9 mouse cellular contexts compared by ENCODE assay signal in the genomic region with DNA sequence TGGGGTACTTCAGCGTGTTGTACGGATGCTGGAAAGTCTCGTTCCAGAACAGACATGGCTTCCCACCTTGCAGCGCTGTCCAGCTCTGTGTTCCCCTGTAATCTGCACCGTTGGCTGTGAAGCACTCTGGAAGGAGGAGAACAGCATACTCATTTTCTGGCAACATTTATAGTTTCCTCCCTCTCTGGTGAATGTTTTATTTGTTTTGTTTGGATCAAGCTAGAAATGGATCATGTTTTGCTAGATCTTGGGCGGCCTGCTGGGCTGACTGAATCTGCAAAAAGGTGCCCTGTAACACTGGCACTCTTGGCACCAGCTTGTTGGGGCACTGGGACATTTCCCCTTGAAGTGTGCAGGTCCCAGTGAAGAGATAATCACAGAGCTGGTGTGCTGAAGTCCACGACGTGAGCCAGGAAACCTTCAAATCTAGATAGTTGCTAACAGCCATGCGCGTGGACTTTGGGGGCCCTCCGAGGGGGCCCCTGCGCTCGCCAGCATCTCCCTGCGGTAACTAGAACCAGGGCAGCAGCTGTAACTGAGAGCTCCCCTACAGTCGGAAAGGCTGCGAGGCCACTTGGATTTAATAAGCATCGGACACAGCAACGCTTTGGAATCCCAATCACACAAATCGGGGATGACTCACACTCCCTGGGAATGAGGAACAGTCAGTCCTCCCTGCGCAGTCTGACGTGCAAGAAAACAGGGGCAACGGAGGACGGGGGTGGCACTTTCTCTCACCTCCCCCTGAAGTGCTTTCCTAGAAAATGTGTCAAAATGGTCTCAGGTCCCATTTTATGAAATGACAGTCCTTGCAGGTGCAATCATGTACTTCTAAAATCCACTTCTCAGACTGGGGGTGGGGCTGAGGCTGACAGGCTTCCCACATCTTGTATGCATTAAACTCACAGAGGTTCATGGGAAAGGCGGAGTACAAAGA. TPM values are rescaled to one million over a fixed set of nuclear protein-coding genes. Genes with fewer than 3 reads are reported as not detected.
DNase-seq lines count a peak whose midpoint lies in the region; ATAC-seq and TF ChIP-seq lines count a peak whose summit lies in the region.
"Had no signal": no experiment of that assay in that cellular context is flagged by ENCODE, and none has a peak within 500 bp of the region (broad histone marks: within the 10 kb centered on the region; RNA-seq: fewer than 3 reads in every experiment).

No protein-coding gene starts in this region.

- no peaks in the 10 kb centered on the region; the same call in 1 of the 2 replicates for H3K27me3 ChIP-seq in midbrain, embryonic 10.5 days (ENCODE audit: low read depth, poor library complexity, severe bottlenecking)
- H3K27me3 ChIP-seq in midbrain, embryonic 13.5 days, result no peaks in the 10 kb centered on the region
- no peaks in the 10 kb centered on the region for H3K27me3 ChIP-seq in lung, embryonic 16.5 days (ENCODE audit: control insufficient read depth, insufficient read depth, low read depth, low read length)
- H3K27me3 ChIP-seq in stomach, postnatal 0 days (ENCODE audit: control insufficient read depth, insufficient read depth, low read length), result no peaks in the 10 kb centered on the region
- H3K27me3 ChIP-seq: CH12.LX had no signal

- peak overlapping the region; percentile 42; the same call in 1 of the 2 replicates for H3K27ac ChIP-seq in midbrain, embryonic 10.5 days (replicated peaks)
- no peak overlapping the region for H3K27ac ChIP-seq in midbrain, embryonic 13.5 days
- H3K27ac ChIP-seq in lung, embryonic 16.5 days (ENCODE audit: low read length), result peak overlapping the region; percentile 75
- H3K27ac ChIP-seq in stomach, postnatal 0 days (replicated peaks), result peak overlapping the region; percentile 91

- no peak overlapping the region for H3K4me2 ChIP-seq in midbrain, embryonic 13.5 days (replicated peaks)
- H3K4me2 ChIP-seq in lung, embryonic 16.5 days (ENCODE audit: low read depth, low read length), result peak overlapping the region; percentile 28
- peak overlapping the region; percentile 35 for H3K4me2 ChIP-seq in stomach, postnatal 0 days (replicated peaks; ENCODE audit: low read depth)

- 79% methylated on average over 24 of the region's 24 CpGs for WGBS in midbrain, embryonic 10.5 days
- WGBS in midbrain, embryonic 13.5 days, result 70% methylated on average over 24 of the region's 24 CpGs
- WGBS in lung, embryonic 16.5 days, result 41% methylated on average over 24 of the region's 24 CpGs
- WGBS in stomach, postnatal 0 days, result 22% methylated on average over 24 of the region's 24 CpGs

- no peak overlapping the region for H3K4me3 ChIP-seq in midbrain, embryonic 10.5 days
- no peak overlapping the region for H3K4me3 ChIP-seq in midbrain, embryonic 13.5 days (replicated peaks)
- H3K4me3 ChIP-seq in lung, embryonic 16.5 days (ENCODE audit: low read length), result no peak overlapping the region
- H3K4me3 ChIP-seq in stomach, postnatal 0 days (ENCODE audit: low read depth, low read length), result peak overlapping the region; percentile 17; the same call in 1 of the 2 replicates

- H3K9me3 ChIP-seq in midbrain, embryonic 10.5 days (replicated peaks), result no peaks in the 10 kb centered on the region
- no peaks in the 10 kb centered on the region for H3K9me3 ChIP-seq in midbrain, embryonic 13.5 days
- H3K9me3 ChIP-seq in lung, embryonic 16.5 days (ENCODE audit: control insufficient read depth, low read length), result no peaks in the 10 kb centered on the region
- no peaks in the 10 kb centered on the region for H3K9me3 ChIP-seq in stomach, postnatal 0 days (ENCODE audit: control insufficient read depth, low read length)

- TF ChIP-seq CTCF in stomach, postnatal 0 days (IDR thresholded peaks at IDR 0.05; ENCODE audit: low read depth), result peak; percentile 52

- intact Hi-C loops in heart, postnatal 25 days (cut with DNase I), result loop anchor here (2.0 kb wide), 1 partner anchor 17 kb away; a partner anchor contains a TSS

- H3K9ac ChIP-seq in midbrain, embryonic 13.5 days (replicated peaks), result no peak overlapping the region
- H3K9ac ChIP-seq in lung, embryonic 16.5 days (ENCODE audit: low read length), result peak overlapping the region; percentile 8; the same call in 1 of the 2 replicates
- 0 out of 2 replicates have a peak overlapping the region, but pooled peaks have one; percentile 2 for H3K9ac ChIP-seq in stomach, postnatal 0 days (ENCODE audit: low read length)

- TF ChIP-seq EP300 in stomach, postnatal 0 days (optimal IDR thresholded peaks at IDR 0.05), result peak; percentile 43

- peaks cover 43% of the 10 kb centered on the region for H3K4me1 ChIP-seq in midbrain, embryonic 10.5 days
- H3K4me1 ChIP-seq in midbrain, embryonic 13.5 days (replicated peaks), result peaks cover 38% of the 10 kb centered on the region
- peaks cover 46% of the 10 kb centered on the region for H3K4me1 ChIP-seq in lung, embryonic 16.5 days (replicated peaks; ENCODE audit: control insufficient read depth, insufficient read depth, low read length)
- H3K4me1 ChIP-seq in stomach, postnatal 0 days (replicated peaks; ENCODE audit: control insufficient read depth, insufficient read depth), result peaks cover 5% of the 10 kb centered on the region; the same call in 1 of the 2 replicates

- no peak for DNase-seq in midbrain, embryonic 10.5 days (ENCODE audit: low spot score)
- peak; percentile 42 for DNase-seq in heart, postnatal 25 days (ENCODE audit: low spot score)
- DNase-seq in kidney, postnatal 4 days, result peak; percentile 48 to 63
- peak; percentile 51 for DNase-seq in stomach, postnatal 0 days (ENCODE audit: low spot score)
- DNase-seq in spleen, postnatal 4 days (ENCODE audit: low spot score in 2 of 2), result no peak

- no peak for ATAC-seq in midbrain, embryonic 13.5 days
- ATAC-seq in frontal cortex, adult (ENCODE audit: low TSS enrichment), result peak; percentile 86
- ATAC-seq in lung, embryonic 16.5 days (ENCODE audit: low read depth), result no peak
- ATAC-seq in stomach, postnatal 0 days (ENCODE audit: low FRiP score, low TSS enrichment), result peak; percentile 70

- peaks cover 16% of the 10 kb centered on the region for H3K36me3 ChIP-seq in midbrain, embryonic 10.5 days
- no peaks in the 10 kb centered on the region; the same call in 1 of the 2 replicates for H3K36me3 ChIP-seq in midbrain, embryonic 13.5 days
- peaks cover 6% of the 10 kb centered on the region for H3K36me3 ChIP-seq in lung, embryonic 16.5 days (ENCODE audit: control insufficient read depth, insufficient read depth, low read length)
- H3K36me3 ChIP-seq in stomach, postnatal 0 days (ENCODE audit: control insufficient read depth, insufficient read depth, low read length), result no peaks in the 10 kb centered on the region; the same call in 1 of the 2 replicates

RNA-seq across cellular contexts. Expression of a gene that starts 17.3 kb away (rescaled TPM):
- polyA plus RNA-seq in midbrain, embryonic 10.5 days (2016; fragmentation: Nextera tagmentation; extraction: Ambion mirVana), result 11.1 and 12.1 TPM in 2 replicates
- 5.2 and 7.5 TPM in 2 replicates for polyA plus RNA-seq in midbrain, embryonic 13.5 days (2015; fragmentation: Nextera tagmentation; extraction: Ambion mirVana)
- total RNA-seq in heart, postnatal 25 days (2021), result 10 to 100 TPM; 72.5 to 78.8 TPM
- polyA plus RNA-seq in lung, embryonic 16.5 days (2015; fragmentation: Nextera tagmentation; extraction: Ambion mirVana), result 18.6 and 20.5 TPM in 2 replicates
- polyA plus RNA-seq in stomach, postnatal 0 days (2015; fragmentation: Nextera tagmentation; extraction: Ambion mirVana), result 12.7 and 13.4 TPM in 2 replicates

Comparison
In these comparisons a context has a peak if more than half of its experiments do, and no peak if none do; other contexts are left out.
1. DNase-seq: peak in heart, postnatal 25 days (single experiment), kidney, postnatal 4 days (2 of 2) and stomach, postnatal 0 days (single experiment); none in midbrain, embryonic 10.5 days (single experiment) and spleen, postnatal 4 days (0 of 2).
2. ATAC-seq: peak in frontal cortex, adult (single experiment) and stomach, postnatal 0 days (single experiment); none in midbrain, embryonic 13.5 days (single experiment) and lung, embryonic 16.5 days (single experiment).